In the genomic region with DNA sequence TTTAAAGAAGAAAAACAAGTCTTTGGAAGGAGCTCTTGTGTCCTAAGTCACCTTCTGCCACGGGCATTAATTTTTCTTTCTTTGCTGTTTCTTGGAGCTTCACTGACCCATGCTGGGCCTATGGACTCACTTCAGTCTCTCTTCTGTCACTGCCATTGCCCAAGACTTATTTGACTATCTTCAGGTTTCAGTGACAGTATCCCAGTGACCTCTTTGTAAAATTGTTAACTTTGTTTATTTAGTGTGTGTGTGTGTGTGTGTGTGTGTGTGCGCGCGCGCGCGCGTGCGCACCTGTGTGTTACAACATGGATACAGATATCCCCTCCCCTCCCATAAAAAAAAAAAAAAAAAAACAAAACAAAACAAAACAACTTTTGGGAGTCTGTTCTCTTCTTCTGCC, we compare ENCODE assay signal across 24 mouse cellular contexts. TPM values are rescaled to one million over a fixed set of nuclear protein-coding genes. Genes with fewer than 3 reads are reported as not detected.
DNase-seq lines count a peak whose midpoint lies in the region; ATAC-seq and TF ChIP-seq lines count a peak whose summit lies in the region.
"Had no signal": no experiment of that assay in that cellular context is flagged by ENCODE, and none has a peak within 500 bp of the region (broad histone marks: within the 10 kb centered on the region; RNA-seq: fewer than 3 reads in every experiment).

No protein-coding gene starts in this region.

- H3K36me3 ChIP-seq in liver, adult 2 months (ENCODE audit: control insufficient read depth, insufficient read depth, low read length), result no peaks in the 10 kb centered on the region
- no peaks in the 10 kb centered on the region for H3K36me3 ChIP-seq in liver, embryonic 12.5 days
- H3K36me3 ChIP-seq in liver, postnatal 0 days (replicated peaks; ENCODE audit: insufficient read depth, low read length), result no peaks in the 10 kb centered on the region
- no peaks in the 10 kb centered on the region for H3K36me3 ChIP-seq in lung, postnatal 0 days (ENCODE audit: insufficient read depth, low read length)
- H3K36me3 ChIP-seq: embryonic facial prominence, embryonic 13.5 days; embryonic facial prominence, embryonic 15.5 days; forebrain, embryonic 10.5 days; forebrain, embryonic 12.5 days had no signal

- WGBS in liver, adult 2 months, result 26% methylated on average over 9 of the region's 9 CpGs
- 91% methylated on average over 9 of the region's 9 CpGs for WGBS in liver, embryonic 12.5 days (ENCODE audit: insufficient replicate concordance)
- WGBS in liver, postnatal 0 days (ENCODE audit: insufficient replicate concordance), result 88% methylated on average over 9 of the region's 9 CpGs
- WGBS in lung, postnatal 0 days, result 94% methylated on average over 9 of the region's 9 CpGs

- H3K4me2 ChIP-seq in liver, embryonic 12.5 days, result no peak overlapping the region
- no peak overlapping the region for H3K4me2 ChIP-seq in liver, postnatal 0 days (ENCODE audit: low read depth, low read length)
- H3K4me2 ChIP-seq in lung, postnatal 0 days (replicated peaks; ENCODE audit: low read depth, low read length), result peak overlapping the region; percentile 64; the same call in 1 of the 2 replicates
- H3K4me2 ChIP-seq: embryonic facial prominence, embryonic 15.5 days; forebrain, embryonic 12.5 days had no signal

- DNase-seq in liver, adult 2 months (ENCODE audit: extremely low read depth, low read depth, low spot score), result peak; percentile 90
- peak; percentile 26 for DNase-seq in liver, postnatal 0 days
- no peak for DNase-seq in liver
- no peak for DNase-seq in lung, postnatal 0 days (ENCODE audit: low spot score)
- no peak for DNase-seq in lung, postnatal 36 days
- DNase-seq: adrenal gland, adult 2 months; adrenal gland, postnatal 10 days; adrenal gland, postnatal 25 days; cerebellum, adult 11 months; cerebellum, adult 18-20 months; cerebellum, adult 8-10 months; cerebellum, adult 9-11 months; cerebellum, postnatal 14 days; cerebellum, postnatal 36 days; embryo, embryonic 11 days had no signal

- no peak for TF ChIP-seq POLR2A in liver, adult 2 months (IDR thresholded peaks at IDR 0.05; ENCODE audit: extremely low read depth, insufficient read depth, low read length)

- peaks cover 2% of the 10 kb centered on the region; the same call in 1 of the 2 replicates for H3K79me2 ChIP-seq in liver, adult 2 months (ENCODE audit: control insufficient read depth, insufficient read depth, low read length)

- no peak for TF ChIP-seq CTCF in liver, adult 2 months (IDR thresholded peaks at IDR 0.05; ENCODE audit: low read depth, low read length)
- no peak for TF ChIP-seq CTCF in liver, postnatal 0 days (IDR thresholded peaks at IDR 0.05; ENCODE audit: low read depth)
- TF ChIP-seq CTCF in lung, postnatal 0 days (IDR thresholded peaks at IDR 0.05), result no peak

- H3K27me3 ChIP-seq in liver, adult 2 months (ENCODE audit: control insufficient read depth, insufficient read depth, low read length), result no peaks in the 10 kb centered on the region
- H3K27me3 ChIP-seq in liver, embryonic 12.5 days (replicated peaks), result no peaks in the 10 kb centered on the region
- H3K27me3 ChIP-seq in liver, postnatal 0 days (ENCODE audit: insufficient read depth, low read length), result no peaks in the 10 kb centered on the region
- no peaks in the 10 kb centered on the region for H3K27me3 ChIP-seq in lung, postnatal 0 days (replicated peaks; ENCODE audit: insufficient read depth, low read length)
- H3K27me3 ChIP-seq: embryonic facial prominence, embryonic 13.5 days; embryonic facial prominence, embryonic 15.5 days; forebrain, embryonic 12.5 days had no signal

- no peaks in the 10 kb centered on the region for H3K9me3 ChIP-seq in liver, embryonic 12.5 days (replicated peaks)
- H3K9me3 ChIP-seq in liver, postnatal 0 days (ENCODE audit: low read length), result no peaks in the 10 kb centered on the region
- H3K9me3 ChIP-seq in lung, postnatal 0 days (ENCODE audit: low read length), result no peaks in the 10 kb centered on the region
- H3K9me3 ChIP-seq: embryonic facial prominence, embryonic 13.5 days; embryonic facial prominence, embryonic 15.5 days; forebrain, embryonic 10.5 days; forebrain, embryonic 12.5 days had no signal

- peak; percentile 25; the same call in 1 of the 2 replicates for TF ChIP-seq EP300 in liver, postnatal 0 days (IDR thresholded peaks at IDR 0.05; ENCODE audit: low read depth)
- TF ChIP-seq EP300 in lung, postnatal 0 days (IDR thresholded peaks at IDR 0.05), result no peak

- peaks cover 11% of the 10 kb centered on the region; the same call in 1 of the 2 replicates for H3K4me1 ChIP-seq in liver, adult 2 months (ENCODE audit: control insufficient read depth, insufficient read depth, low read length)
- no peaks in the 10 kb centered on the region for H3K4me1 ChIP-seq in liver, embryonic 12.5 days
- H3K4me1 ChIP-seq in liver, postnatal 0 days (ENCODE audit: insufficient read depth), result no peaks in the 10 kb centered on the region
- H3K4me1 ChIP-seq in lung, postnatal 0 days (ENCODE audit: insufficient read depth, low read depth, low read length), result no peaks in the 10 kb centered on the region; the same call in 1 of the 2 replicates

- no peak for ATAC-seq in liver, embryonic 12.5 days
- peak; percentile 56 for ATAC-seq in liver, postnatal 0 days
- no peak for ATAC-seq in lung, postnatal 0 days
- ATAC-seq: forebrain, embryonic 14.5 days had no signal

- H3K27ac ChIP-seq in liver, adult 2 months (replicated peaks; ENCODE audit: insufficient read depth, low read depth, low read length), result peak overlapping the region; percentile 78
- H3K27ac ChIP-seq in liver, embryonic 12.5 days, result no peak overlapping the region
- H3K27ac ChIP-seq in liver, postnatal 0 days (ENCODE audit: low read depth), result no peak overlapping the region
- no peak overlapping the region for H3K27ac ChIP-seq in lung, postnatal 0 days (ENCODE audit: low read length)
- H3K27ac ChIP-seq: embryonic facial prominence, embryonic 13.5 days; embryonic facial prominence, embryonic 15.5 days; forebrain, embryonic 10.5 days; forebrain, embryonic 12.5 days had no signal

- no peak overlapping the region for H3K4me3 ChIP-seq in liver, adult 2 months (ENCODE audit: insufficient read depth, low read depth, low read length)
- no peak overlapping the region for H3K4me3 ChIP-seq in liver, embryonic 12.5 days
- no peak overlapping the region for H3K4me3 ChIP-seq in liver, postnatal 0 days (ENCODE audit: low read depth, low read length)
- no peak overlapping the region for H3K4me3 ChIP-seq in lung, postnatal 0 days (ENCODE audit: low read depth, low read length)
- H3K4me3 ChIP-seq: embryonic facial prominence, embryonic 13.5 days; embryonic facial prominence, embryonic 15.5 days; erythroblast, embryonic 14.5 days; forebrain, embryonic 10.5 days; forebrain, embryonic 12.5 days had no signal

- H3K9ac ChIP-seq in liver, adult 2 months (ENCODE audit: low read depth, low read length), result no peak overlapping the region
- no peak overlapping the region for H3K9ac ChIP-seq in liver, embryonic 12.5 days
- H3K9ac ChIP-seq in liver, postnatal 0 days (replicated peaks), result no peak overlapping the region
- H3K9ac ChIP-seq in lung, postnatal 0 days (replicated peaks; ENCODE audit: low read depth), result no peak overlapping the region
- H3K9ac ChIP-seq: embryonic facial prominence, embryonic 13.5 days; embryonic facial prominence, embryonic 15.5 days; forebrain, embryonic 12.5 days had no signal

RNA-seq across cellular contexts. Expression of gene Acss3, which starts 2.2 kb away (rescaled TPM):
- total RNA-seq in liver, adult 2 months (2014; rRNA removed), result 48.5 and 87.9 TPM in 2 replicates
- 10.0 and 18.6 TPM in 2 replicates for polyA plus RNA-seq in liver, adult 2 months (2012; rRNA removed)
- 0.31 and 0.33 TPM in 2 replicates for polyA plus RNA-seq in liver, embryonic 12.5 days (2016; fragmentation: Nextera tagmentation; extraction: Ambion mirVana)
- 1.5 and 1.9 TPM in 2 replicates for polyA plus RNA-seq in liver, postnatal 0 days (2015; fragmentation: Nextera tagmentation; extraction: Ambion mirVana)
- polyA plus RNA-seq in lung, postnatal 0 days (2015; fragmentation: Nextera tagmentation; extraction: Ambion mirVana), result 6.3 and 6.9 TPM in 2 replicates
- total RNA-seq: common myeloid progenitor, adult 5-6 weeks; MEL had no signal
- polyA plus RNA-seq: erythroblast, embryonic 14.5 days had no signal

Comparison
In these comparisons a context has a peak if more than half of its experiments do, and no peak if none do; other contexts are left out.
1. DNase-seq: peak in liver, adult 2 months (single experiment) and liver, postnatal 0 days (single experiment); none in liver (single experiment), lung, postnatal 0 days (single experiment) and lung, postnatal 36 days (single experiment).